Mouse (Mus musculus) lung, embryonic 14.5 days (tissue): ENCODE data around the gene Glmp. TPM values are rescaled to one million over a fixed set of nuclear protein-coding genes. Genes with fewer than 3 reads are reported as not detected.

ENCODE experiments used
- polyA plus RNA-seq: library from polyadenylated mRNA; unstranded; fragments of >200 nt; fragmentation: Nextera tagmentation; extraction: Ambion mirVana; gene quantifications from 2 replicates; pipeline ENCODE4 v1.2.1, GENCODE M21; 2014

Gene Glmp
- polyA plus RNA-seq, 1 experiment from 2014 or later, result 129 TPM

Other genes starting within 250 kb of the Glmp start
- gene Ttc24, start 246.7 kb upstream of the Glmp start, polyA plus RNA-seq, result not detected in 2 replicates
- 31.2 and 32.5 TPM in 2 replicates for gene Iqgap3, start 243.1 kb upstream of the Glmp start, polyA plus RNA-seq
- 24.7 and 25.4 TPM in 2 replicates for gene Mef2d, start 182.7 kb upstream of the Glmp start, polyA plus RNA-seq
- gene Rhbg, start 70.3 kb upstream of the Glmp start, polyA plus RNA-seq, result not detected in 2 replicates
- gene Gm38392, start 37.8 kb upstream of the Glmp start, polyA plus RNA-seq, result not detected in 2 replicates
- gene Tsacc, start 28.0 kb upstream of the Glmp start, polyA plus RNA-seq, result 9.1 and 9.9 TPM in 2 replicates
- gene Cct3, start 27.9 kb upstream of the Glmp start, polyA plus RNA-seq, result 594 and 602 TPM in 2 replicates
- 5.0 and 5.9 TPM in 2 replicates for gene Tmem79, start 11.1 kb downstream of the Glmp start, polyA plus RNA-seq
- 47.8 and 54.4 TPM in 2 replicates for gene Smg5, start 11.2 kb downstream of the Glmp start, polyA plus RNA-seq
- 4.5 and 4.9 TPM in 2 replicates for gene Paqr6, start 39.6 kb downstream of the Glmp start, polyA plus RNA-seq
- gene Bglap3, start 47.7 kb downstream of the Glmp start, polyA plus RNA-seq, result 0.19 and 0.24 TPM in 2 replicates
- gene Bglap2, start 53.7 kb downstream of the Glmp start, polyA plus RNA-seq, result not detected in 2 replicates
- not detected in 2 replicates for gene Bglap, start 59.4 kb downstream of the Glmp start, polyA plus RNA-seq
- 162 and 173 TPM in 2 replicates for gene Pmf1, start 85.3 kb downstream of the Glmp start, polyA plus RNA-seq
- 16.6 and 18.3 TPM in 2 replicates for gene Slc25a44, start 100.1 kb downstream of the Glmp start, polyA plus RNA-seq
- 2.8 TPM in 2 replicates for gene Sema4a, start 136.2 kb downstream of the Glmp start, polyA plus RNA-seq
- 70.0 TPM in 2 replicates for gene Lmna, start 184.9 kb downstream of the Glmp start, polyA plus RNA-seq
- gene Mex3a, start 207.4 kb downstream of the Glmp start, polyA plus RNA-seq, result 25.0 and 25.4 TPM in 2 replicates
- gene Rab25, start 223.3 kb downstream of the Glmp start, polyA plus RNA-seq, result 21.3 and 22.1 TPM in 2 replicates
- 77.6 and 93.9 TPM in 2 replicates for gene Lamtor2, start 228.1 kb downstream of the Glmp start, polyA plus RNA-seq
- gene Ubqln4, start 228.7 kb downstream of the Glmp start, polyA plus RNA-seq, result 64.9 and 68.5 TPM in 2 replicates